Mouse (Mus musculus): ENCODE data around the gene Bnip2. TPM values are rescaled to one million over a fixed set of nuclear protein-coding genes. Genes with fewer than 3 reads are reported as not detected.
A peak's percentile ranks its signal among the peaks of the same experiment; 100 is the strongest.

The Bnip2 gene
- polyA plus RNA-seq, 1 experiment from 2014 or later, result 116 TPM

- ATAC-seq (no peak), DNase-seq (ENCODE audit: low read depth, low spot score) (no peak)
- TF ChIP-seq CTCF (IDR thresholded peaks at IDR 0.05), result peak; percentile 78
- in situ Hi-C loops (cut with MboI; ENCODE audit: low pct_unique_long_range_greater_than_20kb), result loop anchor here (5.0 kb wide), 2 partner anchors 365 to 480 kb away; no protein-coding TSS in a partner anchor
- POLR2A ChIA-PET, result interaction anchor here (0.7 kb wide), 1 partner anchor 9 kb away, joined by 3 read pairs; no protein-coding TSS in a partner anchor
- CTCF ChIA-PET, result interaction anchor here (1.3 to 1.6 kb wide), 2 partner anchors 30 to 365 kb away, joined by 3 to 8 read pairs; no protein-coding TSS in a partner anchor
- H3K27me3 ChIP-seq, result no peaks in the 10 kb centered on the region
These were observed 1.7 kb upstream of the Bnip2 start for GRCm38 (mm10) chr9:69987579-69987978.

GRCm38 (mm10) chr9:69988706-69989302 lies 462 bp upstream of the Bnip2 start:
- no peak for ATAC-seq
- ChIA-PET CTCF (interaction anchor here (0.7 to 1.6 kb wide), 4 partner anchors 31 to 472 kb away, joined by 3 to 8 read pairs (median 3); no protein-coding TSS in a partner anchor), POLR2A (interaction anchor here (0.5 to 1.4 kb wide), 4 partner anchors 24 to 482 kb away, joined by 3 to 4 read pairs (median 4); no protein-coding TSS in a partner anchor)
- no peak for TF ChIP-seq CTCF (IDR thresholded peaks at IDR 0.05)
- in situ Hi-C loops (cut with MboI; ENCODE audit: low pct_unique_long_range_greater_than_20kb), result loop anchor here (5.0 kb wide), 2 partner anchors 367 to 482 kb away; no protein-coding TSS in a partner anchor
- no peaks in the 10 kb centered on the region for H3K27me3 ChIP-seq
- DNase-seq (ENCODE audit: low read depth, low spot score), result no peak

GRCm38 (mm10) chr9:69990346-69990745 lies 1.1 kb downstream of the Bnip2 start:
- in situ Hi-C loops (cut with MboI; ENCODE audit: low pct_unique_long_range_greater_than_20kb), result loop anchor here (10.0 kb wide), 1 partner anchor 566 kb away; no protein-coding TSS in a partner anchor
- no peaks in the 10 kb centered on the region for H3K27me3 ChIP-seq
- ChIA-PET CTCF (no interaction called here), POLR2A (no interaction called here)
- no peak for TF ChIP-seq CTCF (IDR thresholded peaks at IDR 0.05)
- no peak for DNase-seq (ENCODE audit: low read depth, low spot score)
- ATAC-seq, result no peak

GRCm38 (mm10) chr9:69992841-69993277 lies 3.6 kb downstream of the Bnip2 start:
- no peak for TF ChIP-seq CTCF (IDR thresholded peaks at IDR 0.05)
- DNase-seq (ENCODE audit: low read depth, low spot score), result no peak
- no peaks in the 10 kb centered on the region for H3K27me3 ChIP-seq
- CTCF ChIA-PET, result no interaction called here
- ATAC-seq, result no peak
- in situ Hi-C loops (cut with MboI; ENCODE audit: low pct_unique_long_range_greater_than_20kb), result loop anchor here (10.0 kb wide), 1 partner anchor 568 kb away; no protein-coding TSS in a partner anchor
- POLR2A ChIA-PET, result no interaction called here

- no peak for ATAC-seq
- in situ Hi-C loops (cut with MboI; ENCODE audit: low pct_unique_long_range_greater_than_20kb), result loop anchor here (10.0 kb wide), 1 partner anchor 569 kb away; no protein-coding TSS in a partner anchor
- CTCF ChIA-PET, result interaction anchor here (0.7 kb wide), 1 partner anchor 15 kb away, joined by 3 read pairs; no protein-coding TSS in a partner anchor
These were observed 4.2 kb downstream of the Bnip2 start for GRCm38 (mm10) chr9:69993479-69993878.

GRCm38 (mm10) chr9:69994547-69994946 lies 5.3 kb downstream of the Bnip2 start:
- ATAC-seq (no peak), DNase-seq (ENCODE audit: low read depth, low spot score) (no peak)
- no peaks in the 10 kb centered on the region for H3K27me3 ChIP-seq
- CTCF ChIA-PET, result no interaction called here
- no peak for TF ChIP-seq CTCF (IDR thresholded peaks at IDR 0.05)
- in situ Hi-C loops (cut with MboI; ENCODE audit: low pct_unique_long_range_greater_than_20kb), result loop anchor here (10.0 kb wide), 1 partner anchor 570 kb away; no protein-coding TSS in a partner anchor
- POLR2A ChIA-PET, result interaction anchor here (0.5 kb wide), 1 partner anchor 470 kb away, joined by 4 read pairs; no protein-coding TSS in a partner anchor

More at GRCm38 (mm10) chr9:69993479-69993878, 4.2 kb downstream of the Bnip2 start:
- no peak for DNase-seq (ENCODE audit: low read depth, low spot score)
- POLR2A ChIA-PET, result no interaction called here
- TF ChIP-seq CTCF (IDR thresholded peaks at IDR 0.05), result no peak
- no peaks in the 10 kb centered on the region for H3K27me3 ChIP-seq

GRCm38 (mm10) chr9:69999318-69999717 lies 10.1 kb downstream of the Bnip2 start:
- H3K27me3 ChIP-seq, result no peaks in the 10 kb centered on the region
- in situ Hi-C loops (cut with MboI; ENCODE audit: low pct_unique_long_range_greater_than_20kb), result loop anchor here (10.0 kb wide), 1 partner anchor 575 kb away; no protein-coding TSS in a partner anchor
- no peak for ATAC-seq
- TF ChIP-seq CTCF (IDR thresholded peaks at IDR 0.05), result peak; percentile 54
- ChIA-PET CTCF (interaction anchor here (1.1 to 2.3 kb wide), 5 partner anchors 10 to 572 kb away, joined by 3 to 12 read pairs (median 3); no protein-coding TSS in a partner anchor), POLR2A (no interaction called here)
- no peak for DNase-seq (ENCODE audit: low read depth, low spot score)

- ATAC-seq, result no peak
- POLR2A ChIA-PET, result no interaction called here
These were observed 14.2 kb downstream of the Bnip2 start for GRCm38 (mm10) chr9:70003516-70003915.

GRCm38 (mm10) chr9:70006984-70007383 lies 17.7 kb downstream of the Bnip2 start:
- ChIA-PET POLR2A (interaction anchor here (0.6 to 1.2 kb wide), 2 partner anchors 9 to 384 kb away, joined by 3 read pairs; no protein-coding TSS in a partner anchor), CTCF (no interaction called here)
- ATAC-seq (no peak), DNase-seq (ENCODE audit: low read depth, low spot score) (no peak)
- no peaks in the 10 kb centered on the region for H3K27me3 ChIP-seq
- TF ChIP-seq CTCF (IDR thresholded peaks at IDR 0.05), result no peak
- in situ Hi-C loops (cut with MboI; ENCODE audit: low pct_unique_long_range_greater_than_20kb), result no loop called here

More at GRCm38 (mm10) chr9:70003516-70003915, 14.2 kb downstream of the Bnip2 start:
- no peak for DNase-seq (ENCODE audit: low read depth, low spot score)
- no peaks in the 10 kb centered on the region for H3K27me3 ChIP-seq
- no peak for TF ChIP-seq CTCF (IDR thresholded peaks at IDR 0.05)
- CTCF ChIA-PET, result no interaction called here
- in situ Hi-C loops (cut with MboI; ENCODE audit: low pct_unique_long_range_greater_than_20kb), result no loop called here

- POLR2A ChIA-PET, result interaction anchor here (0.6 to 1.2 kb wide), 2 partner anchors 10 to 385 kb away, joined by 3 read pairs; no protein-coding TSS in a partner anchor
- ATAC-seq, result no peak
- no peak for TF ChIP-seq CTCF (IDR thresholded peaks at IDR 0.05)
- CTCF ChIA-PET, result interaction anchor here (0.9 kb wide), 2 partner anchors 10 to 14 kb away, joined by 3 read pairs; no protein-coding TSS in a partner anchor
- H3K27me3 ChIP-seq, result no peaks in the 10 kb centered on the region
- in situ Hi-C loops (cut with MboI; ENCODE audit: low pct_unique_long_range_greater_than_20kb), result no loop called here
- DNase-seq (ENCODE audit: low read depth, low spot score), result no peak
These were observed 18.4 kb downstream of the Bnip2 start for GRCm38 (mm10) chr9:70007506-70008248.

All from Patski (cell line).